Mouse (Mus musculus) small intestine, adult 2 months (tissue): Measurements from ENCODE around the gene Tnfrsf9. TPM values are rescaled to one million over a fixed set of nuclear protein-coding genes. Genes with fewer than 3 reads are reported as not detected.

ENCODE experiments used
- H3K27ac ChIP-seq: fragments of 200-500 bp; 2 replicates; pipeline ENCODE4 v1.5.1; 2012; ENCODE audit warnings: low read depth, low read length, control low read depth, inconsistent platforms; ENCODE audit not compliant: insufficient read depth
- H3K27me3 ChIP-seq: fragments of 200-500 bp; 2 replicates; pipeline ENCODE4 v1.6.1; 2012; ENCODE audit warnings: mild to moderate bottlenecking, moderate library complexity, low read length, inconsistent platforms; ENCODE audit not compliant: control insufficient read depth, insufficient read depth
- H3K36me3 ChIP-seq: fragments of 200-500 bp; 2 replicates; pipeline ENCODE4 v1.6.1; 2012; ENCODE audit warnings: mild to moderate bottlenecking, low read length, control low read depth, inconsistent platforms; ENCODE audit not compliant: control insufficient read depth, insufficient read depth
- H3K4me1 ChIP-seq: fragments of 200-500 bp; 2 replicates; pipeline ENCODE4 v1.6.1; 2012; ENCODE audit warnings: low read length, inconsistent platforms, mixed read lengths; ENCODE audit not compliant: control insufficient read depth, insufficient read depth, insufficient read length
- H3K4me3 ChIP-seq: fragments of 200-500 bp; 2 replicates; pipeline ENCODE4 v1.5.1; 2012; ENCODE audit warnings: low read depth, mild to moderate bottlenecking, control low read depth, inconsistent platforms, low read length, moderate library complexity
- CTCF ChIP-seq: fragments of 200-500 bp; IDR thresholded peaks from 2 replicates; pipeline ENCODE4 v1.5.1; 2012; ENCODE audit warnings: low read depth, mild to moderate bottlenecking, control low read depth, inconsistent platforms, low read length, moderate library complexity, mixed read lengths; ENCODE audit not compliant: insufficient replicate concordance, insufficient read length; ENCODE audit errors: extremely low read depth
- POLR2A ChIP-seq: fragments of 200-500 bp; IDR thresholded peaks from 2 replicates; pipeline ENCODE4 v1.6.1; 2012; ENCODE audit warnings: low read depth, mild to moderate bottlenecking, control low read depth, inconsistent platforms, low read length, moderate library complexity
- WGBS: fragments of 180-500 bp; shearing (Covaris S2); methylation state at CpG from one replicate; pipeline ENCODE4 v1.1.7; 2018; 5-methylcytosine and 5-hydroxymethylcytosine counted together
- polyA plus RNA-seq: library from polyadenylated mRNA; depleted of rRNA; stranded (reverse); fragments of >200 nt; gene quantifications from 2 replicates; pipeline ENCODE4 v1.2.3, GENCODE M21; 2012; rRNA removed

The Tnfrsf9 gene
- polyA plus RNA-seq, 1 experiment = 1.3 TPM

GRCm38 (mm10) chr4:150990148-150990547 lies 75.8 kb downstream of the Tnfrsf9 start:
- H3K4me3 ChIP-seq = no peak overlapping the region
- 51% methylated on average over 6 of the region's 6 CpGs for WGBS
- no peak for TF ChIP-seq POLR2A
- TF ChIP-seq CTCF = peak; percentile 43; the same call in 1 of the 2 replicates
- no peaks in the 10 kb centered on the region for H3K4me1 ChIP-seq
- no peaks in the 10 kb centered on the region for H3K27me3 ChIP-seq
- H3K36me3 ChIP-seq = no peaks in the 10 kb centered on the region
- no peak overlapping the region for H3K27ac ChIP-seq

Other genes starting within 250 kb of the Tnfrsf9 start
- gene Errfi1, start 60.6 kb upstream of the Tnfrsf9 start, polyA plus RNA-seq = 6.6 and 26.7 TPM in 2 replicates
- gene Park7, start 125 bp upstream of the Tnfrsf9 start, polyA plus RNA-seq = 41.1 and 70.5 TPM in 2 replicates
- not detected in 2 replicates for gene Uts2, start 82.5 kb downstream of the Tnfrsf9 start, polyA plus RNA-seq
- gene Per3, start 130.1 kb downstream of the Tnfrsf9 start, polyA plus RNA-seq = 1.9 and 2.4 TPM in 2 replicates
- 16.6 and 34.5 TPM in 2 replicates for gene Vamp3, start 143.4 kb downstream of the Tnfrsf9 start, polyA plus RNA-seq
- gene Gm13090, start 175.0 kb downstream of the Tnfrsf9 start, polyA plus RNA-seq = not detected in 2 replicates